Mouse (Mus musculus): ENCODE results near the gene Mapk1ip1. TPM values are rescaled to one million over a fixed set of nuclear protein-coding genes. Genes with fewer than 3 reads are reported as not detected.
A peak's percentile ranks its signal among the peaks of the same experiment; 100 is the strongest.

Gene Mapk1ip1
- total and polyA plus RNA-seq, 2 experiments: 3.6 to 27.6 TPM

GRCm38 (mm10) chr7:138845111-138845510 is 962 bp downstream of the Mapk1ip1 start:
- Histone ChIP-seq H3K9ac (ENCODE audit: low read depth, low read length) (no peak overlapping the region), H3K79me2 (ENCODE audit: control insufficient read depth, insufficient read depth, low read length) (peaks cover 15% of the 10 kb centered on the region), H3K27me3 (ENCODE audit: control insufficient read depth, insufficient read depth, low read length) (no peaks in the 10 kb centered on the region), H3K4me3 (ENCODE audit: insufficient read depth, low read depth, low read length) (no peak overlapping the region; the same call in 1 of the 2 replicates), H3K27ac (replicated peaks; ENCODE audit: insufficient read depth, low read depth, low read length) (no peak overlapping the region), H3K36me3 (ENCODE audit: control insufficient read depth, insufficient read depth, low read length) (no peaks in the 10 kb centered on the region), H3K4me1 (ENCODE audit: control insufficient read depth, insufficient read depth, low read length) (peaks cover 21% of the 10 kb centered on the region)
- TF ChIP-seq CTCF (IDR thresholded peaks at IDR 0.05; ENCODE audit: low read depth, low read length) (no peak), POLR2A (IDR thresholded peaks at IDR 0.05; ENCODE audit: extremely low read depth, insufficient read depth, low read length) (no peak)
- no peak for DNase-seq (ENCODE audit: extremely low read depth, low read depth, low spot score)
- WGBS: 31% methylated on average over 8 of the region's 8 CpGs

GRCm38 (mm10) chr7:138843421-138843820 is 2.7 kb downstream of the Mapk1ip1 start:
- Histone ChIP-seq H3K27ac (replicated peaks; ENCODE audit: insufficient read depth, low read depth, low read length) (no peak overlapping the region), H3K27me3 (ENCODE audit: control insufficient read depth, insufficient read depth, low read length) (no peaks in the 10 kb centered on the region), H3K4me1 (ENCODE audit: control insufficient read depth, insufficient read depth, low read length) (peaks cover 14% of the 10 kb centered on the region), H3K79me2 (ENCODE audit: control insufficient read depth, insufficient read depth, low read length) (peaks cover 12% of the 10 kb centered on the region), H3K4me3 (ENCODE audit: insufficient read depth, low read depth, low read length) (no peak overlapping the region), H3K9ac (ENCODE audit: low read depth, low read length) (no peak overlapping the region), H3K36me3 (ENCODE audit: control insufficient read depth, insufficient read depth, low read length) (no peaks in the 10 kb centered on the region)
- no peak for DNase-seq (ENCODE audit: extremely low read depth, low read depth, low spot score)
- TF ChIP-seq CTCF (IDR thresholded peaks at IDR 0.05; ENCODE audit: low read depth, low read length): no peak
- TF ChIP-seq POLR2A (IDR thresholded peaks at IDR 0.05; ENCODE audit: extremely low read depth, insufficient read depth, low read length): no peak
- 63% methylated on average over 4 of the region's 4 CpGs for WGBS

GRCm38 (mm10) chr7:138841436-138842151 is 4.5 kb downstream of the Mapk1ip1 start:
- Histone ChIP-seq H3K79me2 (ENCODE audit: control insufficient read depth, insufficient read depth, low read length) (peaks cover 8% of the 10 kb centered on the region), H3K4me3 (ENCODE audit: insufficient read depth, low read depth, low read length) (no peak overlapping the region), H3K4me1 (ENCODE audit: control insufficient read depth, insufficient read depth, low read length) (peaks cover 6% of the 10 kb centered on the region), H3K27me3 (ENCODE audit: control insufficient read depth, insufficient read depth, low read length) (no peaks in the 10 kb centered on the region), H3K9ac (ENCODE audit: low read depth, low read length) (no peak overlapping the region), H3K36me3 (ENCODE audit: control insufficient read depth, insufficient read depth, low read length) (peaks cover 2% of the 10 kb centered on the region; the same call in 1 of the 2 replicates), H3K27ac (replicated peaks; ENCODE audit: insufficient read depth, low read depth, low read length) (no peak overlapping the region)
- no peak for TF ChIP-seq POLR2A (IDR thresholded peaks at IDR 0.05; ENCODE audit: extremely low read depth, insufficient read depth, low read length)
- TF ChIP-seq CTCF (IDR thresholded peaks at IDR 0.05; ENCODE audit: low read depth, low read length): peak; percentile 25; the same call in 1 of the 2 replicates
- WGBS: 26% methylated on average over 3 of the region's 3 CpGs
- no peak for DNase-seq (ENCODE audit: extremely low read depth, low read depth, low spot score)

- peak; percentile 72 for TF ChIP-seq CTCF (IDR thresholded peaks at IDR 0.05; ENCODE audit: low read depth, low read length)
- no peak for TF ChIP-seq POLR2A (IDR thresholded peaks at IDR 0.05; ENCODE audit: extremely low read depth, insufficient read depth, low read length)
- H3K9ac ChIP-seq (ENCODE audit: low read depth, low read length): no peak overlapping the region
- WGBS: 27% methylated on average over 4 of the region's 4 CpGs
- peaks cover 6% of the 10 kb centered on the region for H3K4me1 ChIP-seq (ENCODE audit: control insufficient read depth, insufficient read depth, low read length)
- H3K27ac ChIP-seq (replicated peaks; ENCODE audit: insufficient read depth, low read depth, low read length): no peak overlapping the region
- H3K27me3 ChIP-seq (ENCODE audit: control insufficient read depth, insufficient read depth, low read length): no peaks in the 10 kb centered on the region
- peak; percentile 63 for DNase-seq (ENCODE audit: extremely low read depth, low read depth, low spot score)
- peaks cover 4% of the 10 kb centered on the region; the same call in 1 of the 2 replicates for H3K79me2 ChIP-seq (ENCODE audit: control insufficient read depth, insufficient read depth, low read length)
- no peak overlapping the region for H3K4me3 ChIP-seq (ENCODE audit: insufficient read depth, low read depth, low read length)
- peaks cover 6% of the 10 kb centered on the region; the same call in 1 of the 2 replicates for H3K36me3 ChIP-seq (ENCODE audit: control insufficient read depth, insufficient read depth, low read length)
Measured at GRCm38 (mm10) chr7:138840594-138841021, 5.5 kb downstream of the Mapk1ip1 start.

- peaks cover 6% of the 10 kb centered on the region; the same call in 1 of the 2 replicates for H3K36me3 ChIP-seq (ENCODE audit: control insufficient read depth, insufficient read depth, low read length)
- H3K27ac ChIP-seq (replicated peaks; ENCODE audit: insufficient read depth, low read depth, low read length): no peak overlapping the region
- no peak for DNase-seq (ENCODE audit: extremely low read depth, low read depth, low spot score)
- no peaks in the 10 kb centered on the region for H3K4me1 ChIP-seq (ENCODE audit: control insufficient read depth, insufficient read depth, low read length)
- H3K9ac ChIP-seq (ENCODE audit: low read depth, low read length): no peak overlapping the region
- WGBS: 89% methylated on average over 3 of the region's 3 CpGs
- H3K27me3 ChIP-seq (ENCODE audit: control insufficient read depth, insufficient read depth, low read length): no peaks in the 10 kb centered on the region
- H3K4me3 ChIP-seq (ENCODE audit: insufficient read depth, low read depth, low read length): no peak overlapping the region
- no peak for TF ChIP-seq POLR2A (IDR thresholded peaks at IDR 0.05; ENCODE audit: extremely low read depth, insufficient read depth, low read length)
- no peak for TF ChIP-seq CTCF (IDR thresholded peaks at IDR 0.05; ENCODE audit: low read depth, low read length)
- no peaks in the 10 kb centered on the region for H3K79me2 ChIP-seq (ENCODE audit: control insufficient read depth, insufficient read depth, low read length)
Measured at GRCm38 (mm10) chr7:138835028-138835427, 11.0 kb downstream of the Mapk1ip1 start.

GRCm38 (mm10) chr7:138827812-138828211 is 18.3 kb downstream of the Mapk1ip1 start:
- Histone ChIP-seq H3K27me3 (ENCODE audit: control insufficient read depth, insufficient read depth, low read length) (no peaks in the 10 kb centered on the region), H3K27ac (replicated peaks; ENCODE audit: insufficient read depth, low read depth, low read length) (no peak overlapping the region), H3K4me1 (ENCODE audit: control insufficient read depth, insufficient read depth, low read length) (no peaks in the 10 kb centered on the region), H3K4me3 (ENCODE audit: insufficient read depth, low read depth, low read length) (no peak overlapping the region), H3K9ac (ENCODE audit: low read depth, low read length) (no peak overlapping the region), H3K36me3 (ENCODE audit: control insufficient read depth, insufficient read depth, low read length) (no peaks in the 10 kb centered on the region), H3K79me2 (ENCODE audit: control insufficient read depth, insufficient read depth, low read length) (no peaks in the 10 kb centered on the region)
- 18% methylated on average over 11 of the region's 11 CpGs for WGBS
- DNase-seq (ENCODE audit: extremely low read depth, low read depth, low spot score): no peak
- TF ChIP-seq CTCF (IDR thresholded peaks at IDR 0.05; ENCODE audit: low read depth, low read length) (peak; percentile 98), POLR2A (IDR thresholded peaks at IDR 0.05; ENCODE audit: extremely low read depth, insufficient read depth, low read length) (no peak)
